8 mouse cellular contexts compared by ENCODE assay signal in the genomic region with DNA sequence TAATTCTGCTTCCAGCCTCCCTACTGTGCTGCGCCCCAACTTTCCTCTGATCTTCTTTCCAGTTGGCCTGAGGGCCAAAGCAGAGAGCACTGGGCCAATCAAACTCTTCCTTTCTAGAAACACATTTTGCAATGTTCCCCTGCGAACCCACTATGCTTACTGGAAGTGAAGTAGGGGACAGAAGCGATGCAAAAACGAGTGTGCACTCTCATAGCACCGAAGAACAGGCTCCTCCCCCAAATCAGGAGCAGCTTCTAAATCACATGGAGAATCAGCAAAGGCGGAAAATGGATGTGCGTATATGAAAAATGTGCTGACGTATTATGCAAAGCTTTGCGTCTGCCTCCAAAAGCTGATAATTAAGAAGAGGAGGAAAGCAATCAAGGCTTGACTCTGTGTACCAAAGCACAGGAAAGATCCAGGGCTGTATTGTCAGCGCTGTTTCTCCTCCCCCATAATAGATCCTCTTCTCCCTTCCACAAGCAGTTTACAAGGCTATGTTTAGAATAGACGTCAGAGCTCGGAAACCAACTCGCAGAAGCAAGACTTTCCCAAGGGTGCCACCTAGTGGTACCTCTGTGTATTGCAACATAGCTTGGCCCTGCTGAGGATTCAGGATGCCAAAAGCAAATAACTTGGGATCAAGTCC. TPM values are rescaled to one million over a fixed set of nuclear protein-coding genes. Genes with fewer than 3 reads are reported as not detected.
A peak's percentile ranks its signal among the peaks of the same experiment; 100 is the strongest.
DNase-seq lines count a peak whose midpoint lies in the region; ATAC-seq and TF ChIP-seq lines count a peak whose summit lies in the region.

No protein-coding gene starts in this region.

- H3K9ac ChIP-seq in lung, embryonic 15.5 days = no peak overlapping the region

- H3K4me1 ChIP-seq in hindbrain, embryonic 10.5 days (replicated peaks) = no peaks in the 10 kb centered on the region
- no peaks in the 10 kb centered on the region for H3K4me1 ChIP-seq in lung, embryonic 15.5 days
- no peaks in the 10 kb centered on the region; the same call in 1 of the 2 replicates for H3K4me1 ChIP-seq in thymus, adult 2 months (replicated peaks; ENCODE audit: control insufficient read depth, insufficient read depth, low read length)

- ATAC-seq in frontal cortex, adult (ENCODE audit: low TSS enrichment) = peak; percentile 97
- peak; percentile 62; the same call in 1 of the 2 replicates for ATAC-seq in lung, embryonic 15.5 days (ENCODE audit: borderline replicate concordance, extremely low read depth, low FRiP score, low TSS enrichment)

- H3K4me2 ChIP-seq in lung, embryonic 15.5 days = peak overlapping the region; percentile 45

- no peaks in the 10 kb centered on the region for H3K9me3 ChIP-seq in hindbrain, embryonic 10.5 days
- H3K9me3 ChIP-seq in lung, embryonic 15.5 days = no peaks in the 10 kb centered on the region

- no peak overlapping the region for H3K27ac ChIP-seq in hindbrain, embryonic 10.5 days
- H3K27ac ChIP-seq in lung, embryonic 15.5 days = no peak overlapping the region
- H3K27ac ChIP-seq in thymus, adult 2 months (ENCODE audit: control insufficient read depth, insufficient read depth, low read length) = no peak overlapping the region

- no peaks in the 10 kb centered on the region for H3K36me3 ChIP-seq in hindbrain, embryonic 10.5 days
- H3K36me3 ChIP-seq in lung, embryonic 15.5 days = no peaks in the 10 kb centered on the region
- H3K36me3 ChIP-seq in thymus, adult 2 months (ENCODE audit: control insufficient read depth, insufficient read depth, low read length) = no peaks in the 10 kb centered on the region

- H3K4me3 ChIP-seq in hindbrain, embryonic 10.5 days = peak overlapping the region; percentile 18; the same call in 1 of the 2 replicates
- H3K4me3 ChIP-seq in lung, embryonic 15.5 days = peak overlapping the region; percentile 33
- H3K4me3 ChIP-seq in thymus, adult 2 months (ENCODE audit: control insufficient read depth, insufficient read depth, low read length) = peak overlapping the region; percentile 2; the same call in 1 of the 2 replicates

- DNase-seq in MEL-GATA-1-ER (ENCODE audit: extremely low read depth, low read depth) = peak; percentile 66
- peak; percentile 90 for DNase-seq in cerebellum, adult 9-10 months
- DNase-seq in hindbrain, embryonic 10.5 days (ENCODE audit: low spot score) = peak; percentile 67
- peak; percentile 82 for DNase-seq in layer of hippocampus, adult 9-10 months (ENCODE audit: low spot score)
- DNase-seq in ovary, adult 18-20 months (ENCODE audit: low spot score) = peak; percentile 26
- DNase-seq in thymus, adult 2 months = peak; percentile 68

- peaks cover 4% of the 10 kb centered on the region for H3K27me3 ChIP-seq in hindbrain, embryonic 10.5 days (ENCODE audit: insufficient read depth, poor library complexity, severe bottlenecking)
- peaks cover 7% of the 10 kb centered on the region; the same call in 1 of the 2 replicates for H3K27me3 ChIP-seq in lung, embryonic 15.5 days
- no peaks in the 10 kb centered on the region for H3K27me3 ChIP-seq in thymus, adult 2 months (ENCODE audit: control insufficient read depth, insufficient read depth, low read length)

- no peak for TF ChIP-seq POLR2A in thymus, adult 2 months (IDR thresholded peaks at IDR 0.05; ENCODE audit: control insufficient read depth, extremely low read depth, insufficient read depth, low read length, poor library complexity)

- no peak for TF ChIP-seq CTCF in thymus, adult 2 months (IDR thresholded peaks at IDR 0.05; ENCODE audit: borderline replicate concordance, control insufficient read depth, extremely low read depth, insufficient read depth, low read length, poor library complexity)

- WGBS in hindbrain, embryonic 10.5 days = 48% methylated on average over 13 of the region's 13 CpGs
- 25% methylated on average over 13 of the region's 13 CpGs for WGBS in lung, embryonic 15.5 days
- WGBS in thymus, adult 2 months = 22% methylated on average over 13 of the region's 13 CpGs

RNA-seq across cellular contexts. Expression of a gene that starts 57.5 kb away (rescaled TPM):
- 62.3 and 68.4 TPM in 2 replicates for polyA plus RNA-seq in hindbrain, embryonic 10.5 days (2016; fragmentation: Nextera tagmentation; extraction: Ambion mirVana)
- 65.2 and 69.5 TPM in 2 replicates for polyA plus RNA-seq in lung, embryonic 15.5 days (2015; fragmentation: Nextera tagmentation; extraction: Ambion mirVana)
- 22.5 and 23.3 TPM in 2 replicates for polyA plus RNA-seq in thymus, adult 2 months (2012; rRNA removed)

Comparison
In these comparisons a context has a peak if more than half of its experiments do, and no peak if none do; other contexts are left out.
1. DNase-seq: peak in every context shown above with its lines; median percentile 90 in cerebellum, adult 9-10 months; 82 in layer of hippocampus, adult 9-10 months; 68 in thymus, adult 2 months; 67 in hindbrain, embryonic 10.5 days; 66 in MEL-GATA-1-ER; 26 in ovary, adult 18-20 months.